Mouse (Mus musculus): ENCODE measurements around the gene Raver1. TPM values are rescaled to one million over a fixed set of nuclear protein-coding genes. Genes with fewer than 3 reads are reported as not detected.
"Not testable (repeated sequence)": the region's sequence is repeated elsewhere in the genome, so short reads cannot be mapped to it uniquely, and the experiment has no call there.

Gene Raver1
- polyA plus RNA-seq, 1 experiment from 2014 or later = 37.8 TPM

- Histone ChIP-seq H3K4me1 (replicated peaks) (peaks cover 23% of the 10 kb centered on the region), H3K27ac (replicated peaks) (peak overlapping the region; percentile 75; the same call in 1 of the 2 replicates), H3K9ac (peak overlapping the region; percentile 77), H3K4me3 (peak overlapping the region; percentile 78), H3K4me2 (peak overlapping the region; percentile 80), H3K36me3 (peaks cover 38% of the 10 kb centered on the region), H3K27me3 (no peaks in the 10 kb centered on the region), H3K9me3 (no peaks in the 10 kb centered on the region)
- WGBS = 19% methylated on average over 4 of the region's 4 CpGs
- peak; percentile 10; the same call in 1 of the 2 replicates for ATAC-seq (ENCODE audit: low FRiP score, low read depth)
These were observed 19.2 kb downstream of the Raver1 start for GRCm38 (mm10) chr9:21072641-21073040.

- H3K4me1 ChIP-seq (replicated peaks) = peaks cover 7% of the 10 kb centered on the region
- H3K9ac ChIP-seq = no peak within 1 kb of the TSS
- no peaks in the 10 kb centered on the region for H3K9me3 ChIP-seq
- H3K4me3 ChIP-seq = no peak within 1 kb of the TSS
- no peak within 1 kb of the TSS for H3K27ac ChIP-seq (replicated peaks)
- no peaks in the 10 kb centered on the region for H3K27me3 ChIP-seq
- peaks cover 41% of the 10 kb centered on the region for H3K36me3 ChIP-seq
- WGBS = 90% methylated on average over 27 of the region's 27 CpGs
- no peak for ATAC-seq (ENCODE audit: low FRiP score, low read depth)
- H3K4me2 ChIP-seq = no peak within 1 kb of the TSS
These were observed 24.7 kb downstream of the Raver1 start, which contains the start of gene Zglp1 for GRCm38 (mm10) chr9:21067006-21067684. Gene Zglp1, minus strand, starts transcription at chr9:21067093.

- no peaks in the 10 kb centered on the region for H3K9me3 ChIP-seq
- H3K9ac ChIP-seq = no peak overlapping the region
- 92% methylated on average over 2 of the region's 2 CpGs for WGBS
- H3K36me3 ChIP-seq = peaks cover 28% of the 10 kb centered on the region
- no peak for ATAC-seq (ENCODE audit: low FRiP score, low read depth)
- no peaks in the 10 kb centered on the region for H3K27me3 ChIP-seq
- H3K4me1 ChIP-seq (replicated peaks) = no peaks in the 10 kb centered on the region
- no peak overlapping the region for H3K27ac ChIP-seq (replicated peaks)
- H3K4me2 ChIP-seq = no peak overlapping the region
- H3K4me3 ChIP-seq = no peak overlapping the region
These were observed 28.9 kb downstream of the Raver1 start for GRCm38 (mm10) chr9:21062928-21063327.

GRCm38 (mm10) chr9:21051578-21051977 lies 40.2 kb downstream of the Raver1 start:
- Histone ChIP-seq H3K27me3 (no peaks in the 10 kb centered on the region), H3K36me3 (no peaks in the 10 kb centered on the region), H3K9me3 (no peaks in the 10 kb centered on the region), H3K4me3 (no peak overlapping the region), H3K4me2 (no peak overlapping the region), H3K9ac (no peak overlapping the region), H3K4me1 (replicated peaks) (no peaks in the 10 kb centered on the region), H3K27ac (replicated peaks) (no peak overlapping the region)
- 68% methylated on average over 10 of the region's 10 CpGs for WGBS
- ATAC-seq (ENCODE audit: low FRiP score, low read depth) = no peak

- WGBS = 89% methylated on average over 3 of the region's 3 CpGs
These were observed 46.6 kb downstream of the Raver1 start for GRCm38 (mm10) chr9:21045235-21045634.

GRCm38 (mm10) chr9:21044785-21045184 lies 47.0 kb downstream of the Raver1 start:
- H3K4me2 ChIP-seq; H3K4me1 ChIP-seq (replicated peaks); H3K27ac ChIP-seq (replicated peaks); H3K9me3 ChIP-seq; H3K9ac ChIP-seq; H3K4me3 ChIP-seq; ATAC-seq (ENCODE audit: low FRiP score, low read depth); H3K36me3 ChIP-seq: not testable (repeated sequence)
- H3K27me3 ChIP-seq = peaks cover 12% of the 10 kb centered on the region
- 74% methylated on average over 1 of the region's 1 CpGs for WGBS

More at GRCm38 (mm10) chr9:21045235-21045634, 46.6 kb downstream of the Raver1 start:
- Histone ChIP-seq H3K27ac (replicated peaks) (no peak overlapping the region), H3K4me1 (replicated peaks) (no peaks in the 10 kb centered on the region), H3K4me2 (no peak overlapping the region), H3K27me3 (peaks cover 7% of the 10 kb centered on the region; the same call in 1 of the 2 replicates), H3K36me3 (no peaks in the 10 kb centered on the region), H3K4me3 (no peak overlapping the region), H3K9me3 (no peaks in the 10 kb centered on the region), H3K9ac (no peak overlapping the region)
- ATAC-seq (ENCODE audit: low FRiP score, low read depth) = no peak

GRCm38 (mm10) chr9:21043563-21043962 lies 48.2 kb downstream of the Raver1 start:
- Histone ChIP-seq H3K36me3 (no peaks in the 10 kb centered on the region), H3K27me3 (peaks cover 24% of the 10 kb centered on the region), H3K27ac (replicated peaks) (no peak overlapping the region), H3K9me3 (no peaks in the 10 kb centered on the region), H3K4me1 (replicated peaks) (0 out of 2 replicates have a peak, but pooled peaks cover under 1% of the 10 kb centered on the region), H3K9ac (no peak overlapping the region), H3K4me3 (no peak overlapping the region), H3K4me2 (no peak overlapping the region)
- no peak for ATAC-seq (ENCODE audit: low FRiP score, low read depth)
- 81% methylated on average over 4 of the region's 4 CpGs for WGBS

GRCm38 (mm10) chr9:21041308-21041707 lies 50.5 kb downstream of the Raver1 start:
- Histone ChIP-seq H3K4me3 (no peak overlapping the region), H3K4me1 (replicated peaks) (peaks cover 23% of the 10 kb centered on the region), H3K27ac (replicated peaks) (no peak overlapping the region), H3K27me3 (peaks cover 45% of the 10 kb centered on the region), H3K9me3 (no peaks in the 10 kb centered on the region), H3K9ac (no peak overlapping the region), H3K4me2 (no peak overlapping the region), H3K36me3 (no peaks in the 10 kb centered on the region)
- 56% methylated on average over 4 of the region's 4 CpGs for WGBS
- ATAC-seq (ENCODE audit: low FRiP score, low read depth) = no peak

- Histone ChIP-seq H3K36me3 (no peaks in the 10 kb centered on the region), H3K4me2 (no peak overlapping the region), H3K9me3 (no peaks in the 10 kb centered on the region), H3K27ac (replicated peaks) (no peak overlapping the region), H3K9ac (no peak overlapping the region), H3K27me3 (peaks cover 60% of the 10 kb centered on the region), H3K4me3 (no peak overlapping the region), H3K4me1 (replicated peaks) (peaks cover 37% of the 10 kb centered on the region)
- ATAC-seq (ENCODE audit: low FRiP score, low read depth) = no peak
- WGBS = 73% methylated on average over 3 of the region's 3 CpGs
These were observed 52.0 kb downstream of the Raver1 start for GRCm38 (mm10) chr9:21039779-21040178.

GRCm38 (mm10) chr9:21037481-21037891 lies 54.3 kb downstream of the Raver1 start:
- ATAC-seq (ENCODE audit: low FRiP score, low read depth) = peak; percentile 73
- H3K4me2 ChIP-seq = peak overlapping the region; percentile 87
- H3K27me3 ChIP-seq = peaks cover 81% of the 10 kb centered on the region
- no peaks in the 10 kb centered on the region for H3K36me3 ChIP-seq
- peak overlapping the region; percentile 52 for H3K4me3 ChIP-seq
- 1% methylated on average over 31 of the region's 31 CpGs for WGBS
- H3K4me1 ChIP-seq (replicated peaks) = peaks cover 53% of the 10 kb centered on the region
- no peaks in the 10 kb centered on the region for H3K9me3 ChIP-seq
- peak overlapping the region; percentile 65 for H3K9ac ChIP-seq
- no peak overlapping the region for H3K27ac ChIP-seq (replicated peaks)

GRCm38 (mm10) chr9:21036666-21037065 lies 55.1 kb downstream of the Raver1 start:
- 1% methylated on average over 22 of the region's 22 CpGs for WGBS
- Histone ChIP-seq H3K4me1 (replicated peaks) (peaks cover 61% of the 10 kb centered on the region), H3K9ac (peak overlapping the region; percentile 65; the same call in 1 of the 2 replicates), H3K4me2 (peak overlapping the region; percentile 87), H3K27ac (replicated peaks) (no peak overlapping the region), H3K27me3 (peaks cover 87% of the 10 kb centered on the region), H3K9me3 (no peaks in the 10 kb centered on the region), H3K36me3 (no peaks in the 10 kb centered on the region), H3K4me3 (peak overlapping the region; percentile 52)
- ATAC-seq (ENCODE audit: low FRiP score, low read depth) = no peak

GRCm38 (mm10) chr9:21036161-21036560 lies 55.6 kb downstream of the Raver1 start:
- Histone ChIP-seq H3K4me1 (replicated peaks) (peaks cover 66% of the 10 kb centered on the region), H3K9me3 (no peaks in the 10 kb centered on the region), H3K4me2 (peak overlapping the region; percentile 87), H3K27ac (replicated peaks) (no peak overlapping the region), H3K4me3 (peak overlapping the region; percentile 52), H3K9ac (no peak overlapping the region; the same call in 1 of the 2 replicates), H3K36me3 (no peaks in the 10 kb centered on the region), H3K27me3 (peaks cover 87% of the 10 kb centered on the region)
- WGBS = 9% methylated on average over 20 of the region's 20 CpGs
- no peak for ATAC-seq (ENCODE audit: low FRiP score, low read depth)
